Mouse (Mus musculus) left cerebral cortex, postnatal 36 days (tissue): ENCODE measurements around the gene Olfr642. TPM values are rescaled to one million over a fixed set of nuclear protein-coding genes. Genes with fewer than 3 reads are reported as not detected.

Experiments used
- DNase-seq, 2 experiments: peaks; one replicate each; pipeline ENCODE4 v3.0.0; 2021 to 2022; ENCODE audit warnings: low spot score in 2 of 2, mixed read lengths in 1 of 2
- intact Hi-C: fragments of 180-260 bp; cut with DNase I; formaldehyde crosslinking; loops from one replicate; pipeline ENCODE4 v1.15.1; 2025
- total RNA-seq, 2 experiments: library from RNA; stranded (reverse); gene quantifications; 2 replicates each; pipeline ENCODE4 v1.2.3; 2021

The Olfr642 gene
- total RNA-seq = not detected

GRCm38 (mm10) chr7:104052566-104052965 is at the start of gene Olfr642:
Gene Olfr642 (minus strand): TSS chr7:104052666.
- intact Hi-C loops = no loop called here
- DNase-seq = no peak

GRCm38 (mm10) chr7:104085365-104085764 is 32.9 kb upstream of the Olfr642 start, which contains the start of gene Olfr645:
Gene Olfr645 (minus strand): TSS chr7:104085465.
- intact Hi-C loops = no loop called here
- no peak for DNase-seq

- intact Hi-C loops = no loop called here
- no peak for DNase-seq
Measured at GRCm38 (mm10) chr7:104071769-104072168, 19.3 kb upstream of the Olfr642 start, which contains the start of gene Olfr644. Gene Olfr644 (minus strand): TSS chr7:104071869.

GRCm38 (mm10) chr7:104061345-104061744 is 8.9 kb upstream of the Olfr642 start, which contains the start of gene 4930516K23Rik:
Gene 4930516K23Rik (minus strand): TSS chr7:104061445.
- intact Hi-C loops = no loop called here

GRCm38 (mm10) chr7:104059215-104059614 is 6.7 kb upstream of the Olfr642 start:
- intact Hi-C loops = no loop called here
- no peak for DNase-seq

More at GRCm38 (mm10) chr7:104061345-104061744, 8.9 kb upstream of the Olfr642 start, which contains the start of gene 4930516K23Rik:
- DNase-seq = no peak

DNA sequence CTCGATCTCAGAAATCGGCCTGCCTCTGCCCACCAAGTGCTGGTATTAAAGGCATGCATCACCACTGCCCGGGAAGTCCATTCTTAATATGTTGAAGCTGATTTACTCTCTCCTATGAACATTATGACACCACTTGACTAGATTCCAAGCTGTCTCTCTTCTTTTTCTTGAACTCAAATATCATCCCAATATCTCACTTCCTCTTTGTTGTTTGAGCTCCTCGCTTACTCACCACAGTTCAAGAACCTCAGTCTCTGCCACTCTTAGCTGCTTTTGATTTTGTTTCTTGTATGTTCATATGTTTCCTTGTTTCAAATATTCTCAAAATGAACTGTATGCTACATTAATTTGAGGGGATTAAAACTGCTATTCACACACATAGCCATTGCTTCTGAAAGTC is 1.7 kb downstream of the Olfr642 start:
- intact Hi-C loops = no loop called here
- no peak for DNase-seq

GRCm38 (mm10) chr7:104035145-104035544 is 17.3 kb downstream of the Olfr642 start, which contains the start of gene Olfr641:
Gene Olfr641 (plus strand): TSS chr7:104035445.
- intact Hi-C loops = no loop called here
- DNase-seq = no peak

DNA sequence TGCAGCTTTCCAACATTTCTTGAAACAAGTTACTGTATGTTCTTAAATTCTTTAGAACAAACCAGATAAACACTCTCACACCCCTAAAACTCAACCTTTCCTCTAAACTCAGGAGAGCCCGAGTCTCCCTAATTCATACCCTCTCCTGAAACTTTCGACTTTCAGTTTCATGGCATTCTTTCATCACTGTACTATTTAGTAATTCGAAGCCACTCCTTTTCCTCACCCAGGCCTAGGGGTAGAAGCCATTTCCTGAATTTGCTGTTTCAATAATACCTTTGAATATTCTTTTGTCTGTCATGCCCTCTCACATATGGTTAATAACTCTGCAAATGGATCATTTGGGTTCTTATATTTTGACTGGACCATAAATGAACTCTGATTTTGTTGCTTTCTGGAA is 25.5 kb downstream of the Olfr642 start:
- intact Hi-C loops = no loop called here
- no peak for DNase-seq

DNA sequence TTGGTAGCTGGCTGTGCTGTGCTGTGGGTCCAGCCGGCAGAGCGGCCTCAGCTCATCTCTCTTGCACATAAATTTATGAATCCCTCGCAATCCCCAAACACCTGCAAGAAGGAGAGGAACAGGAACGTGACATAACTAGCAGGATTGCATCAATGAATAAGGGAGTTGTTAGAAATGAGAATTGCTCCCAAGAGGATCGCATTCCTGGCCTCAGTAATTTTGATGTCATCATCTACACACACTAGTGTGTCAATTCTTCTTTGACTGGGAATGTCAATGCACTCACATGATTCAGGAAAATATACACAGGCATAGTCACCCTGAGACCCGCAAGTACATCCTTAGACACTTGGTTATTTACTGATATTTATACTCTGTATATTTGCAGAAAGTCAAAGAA is 27.0 kb downstream of the Olfr642 start, which contains the start of gene Olfr640:
Gene Olfr640 (minus strand): TSS at position 101 of the 400 bp plus-strand sequence.
- intact Hi-C loops = no loop called here
- DNase-seq = no peak

- intact Hi-C loops = no loop called here
- no peak for DNase-seq
Measured at GRCm38 (mm10) chr7:104021651-104022050, 30.8 kb downstream of the Olfr642 start.

GRCm38 (mm10) chr7:104018953-104019352 is 33.5 kb downstream of the Olfr642 start:
- intact Hi-C loops = no loop called here
- no peak for DNase-seq

DNA sequence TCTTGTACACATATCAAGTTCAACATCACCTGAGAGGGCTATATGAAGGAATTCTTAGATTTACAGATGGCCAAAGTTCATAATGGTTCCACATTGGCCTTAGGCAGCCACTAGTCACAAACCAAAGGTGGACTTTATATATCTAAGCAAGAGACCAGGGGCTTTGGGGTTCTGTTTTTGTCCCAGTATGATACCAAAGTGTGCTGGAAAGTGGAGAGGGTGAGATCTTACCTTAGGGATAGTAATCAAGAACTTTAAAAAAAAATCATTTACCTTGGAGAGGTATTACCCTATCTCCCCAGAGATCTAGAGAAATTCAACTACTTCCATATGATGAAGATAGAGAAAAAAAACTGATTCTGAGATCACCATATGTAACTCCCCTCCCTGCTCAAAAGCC is 35.3 kb downstream of the Olfr642 start, which contains the start of gene Olfr639:
Gene Olfr639 (minus strand): TSS at position 101 of the 400 bp plus-strand sequence.
- no peak for DNase-seq
- intact Hi-C loops = no loop called here

DNA sequence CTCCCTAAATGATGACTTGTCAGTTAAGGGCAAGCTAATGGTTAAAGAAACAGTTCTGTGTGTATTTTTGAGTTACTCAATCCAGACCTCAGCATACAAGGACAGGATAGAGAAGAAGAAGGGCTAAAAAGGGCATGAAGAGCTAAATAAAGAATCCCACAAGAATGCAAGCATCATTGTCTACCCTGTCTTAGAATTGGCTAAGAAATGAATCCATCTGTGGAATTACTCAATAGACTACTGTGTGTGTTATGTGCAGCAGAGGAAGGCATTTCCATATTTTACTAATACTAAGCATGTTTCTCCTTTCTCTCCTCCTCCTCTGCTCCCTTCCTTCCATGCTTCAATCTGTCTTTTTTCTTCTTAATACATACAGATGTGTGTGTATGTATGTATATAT is 53.3 kb downstream of the Olfr642 start:
- no peak for DNase-seq

DNA sequence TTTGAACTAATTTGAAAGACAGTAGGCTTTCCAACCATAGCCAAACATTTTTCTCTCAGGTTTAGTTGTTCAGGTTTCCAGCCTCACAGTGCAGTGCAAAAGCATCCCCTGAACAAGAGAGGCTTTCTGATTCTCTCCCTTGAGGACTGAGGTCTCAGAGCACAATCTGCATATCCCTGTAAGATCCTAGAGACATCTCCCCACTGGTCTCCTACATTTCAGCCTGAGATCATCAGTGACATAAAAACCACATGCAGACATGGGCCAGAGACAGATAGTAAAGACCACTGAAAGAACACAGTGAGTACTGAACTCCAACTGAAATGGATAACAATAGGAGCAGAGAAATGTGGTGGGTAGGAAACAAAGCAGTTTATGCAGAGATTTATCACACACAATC is 54.0 kb downstream of the Olfr642 start, which contains the start of gene Olfr638:
Gene Olfr638 (plus strand): TSS at position 301 of the 400 bp plus-strand sequence.
- intact Hi-C loops = no loop called here

More for the DNA sequence above, 53.3 kb downstream of the Olfr642 start:
- intact Hi-C loops = no loop called here

More for the DNA sequence above, 54.0 kb downstream of the Olfr642 start, which contains the start of gene Olfr638:
- no peak for DNase-seq

Other genes with a start within 250 kb of the Olfr642 start
- gene Hbb-bt, start 238.7 kb downstream of the Olfr642 start, total RNA-seq = 10 to 100 TPM; 49.8 to 50.7 TPM
- 100 to 1,000 TPM; 365 to 420 TPM for gene Hbb-bs, start 224.6 kb downstream of the Olfr642 start, total RNA-seq
- gene Hbb-bh2, start 212.1 kb downstream of the Olfr642 start, total RNA-seq = not detected
- not detected for gene Hbb-bh1, start 209.5 kb downstream of the Olfr642 start, total RNA-seq
- not detected for gene Hbb-y, start 199.4 kb downstream of the Olfr642 start, total RNA-seq
- gene Olfr66, start 166.4 kb downstream of the Olfr642 start, total RNA-seq = not detected
- not detected for gene Olfr64, start 158.2 kb downstream of the Olfr642 start, total RNA-seq
- gene Olfr65, start 149.2 kb downstream of the Olfr642 start, total RNA-seq = not detected
- gene Olfr631, start 123.8 kb downstream of the Olfr642 start, total RNA-seq = not detected
- gene Olfr632, start 118.3 kb downstream of the Olfr642 start, total RNA-seq = under 1 TPM in 1 of 2 experiments, not detected in 1; 0.25 TPM
- gene Olfr633, start 108.2 kb downstream of the Olfr642 start, total RNA-seq = not detected
- under 1 TPM; 0.02 to 0.07 TPM for gene Olfr635, start 81.5 kb downstream of the Olfr642 start, total RNA-seq
- not detected for gene Olfr638, start 53.9 kb downstream of the Olfr642 start, total RNA-seq
- gene Olfr639, start 35.4 kb downstream of the Olfr642 start, total RNA-seq = under 1 TPM; 0.12 to 0.16 TPM
- not detected for gene Olfr640, start 27.1 kb downstream of the Olfr642 start, total RNA-seq
- gene Olfr641, start 17.2 kb downstream of the Olfr642 start, total RNA-seq = not detected
- gene 4930516K23Rik, start 8.8 kb upstream of the Olfr642 start, total RNA-seq = not detected
- not detected for gene Olfr644, start 19.2 kb upstream of the Olfr642 start, total RNA-seq
- not detected for gene Olfr645, start 32.8 kb upstream of the Olfr642 start, total RNA-seq
- gene Olfr646, start 52.2 kb upstream of the Olfr642 start, total RNA-seq = not detected
- gene Ubqln5, start 77.2 kb upstream of the Olfr642 start, total RNA-seq = not detected
- not detected for gene Olfr643, start 84.7 kb upstream of the Olfr642 start, total RNA-seq
- gene Ubqln3, start 90.6 kb upstream of the Olfr642 start, total RNA-seq = not detected
- not detected for gene Ubqlnl, start 97.9 kb upstream of the Olfr642 start, total RNA-seq
- gene Olfm5, start 112.2 kb upstream of the Olfr642 start, total RNA-seq = not detected
- under 1 TPM; 0.15 to 0.45 TPM for gene Olfr648, start 130.7 kb upstream of the Olfr642 start, total RNA-seq
- not detected for gene Olfr649, start 143.3 kb upstream of the Olfr642 start, total RNA-seq
- gene Trim6, start 166.1 kb upstream of the Olfr642 start, total RNA-seq = under 1 TPM in 1 of 2 experiments, not detected in 1; 0.15 TPM
- 1 to 10 TPM in 1 of 2 experiments, under 1 TPM in 1; 0.94 to 1.1 TPM for gene Trim34a, start 191.8 kb upstream of the Olfr642 start, total RNA-seq
- gene Trim5, start 235.4 kb upstream of the Olfr642 start, total RNA-seq = 1 to 10 TPM in 1 of 2 experiments, under 1 TPM in 1; 0.39 to 1.1 TPM